Mouse (Mus musculus) right cerebral cortex, adult 2 months (tissue): Measurements from ENCODE around the gene Prmt7.

ENCODE experiments used
- DNase-seq, 2 experiments: peaks; one replicate each; pipeline ENCODE4 v3.0.0; 2021 to 2022; ENCODE audit warnings: low spot score in 2 of 2

Gene Prmt7

GRCm38 (mm10) chr8:106210821-106211345, at the start of gene Prmt7, which contains the start of gene Slc7a6os:
Gene Prmt7, plus strand, starts transcription at chr8:106210936.
Gene Slc7a6os, minus strand, starts transcription at chr8:106210935.
- DNase-seq, result peak; percentile 97 to 98

- DNase-seq, result no peak
Observed at GRCm38 (mm10) chr8:106163251-106163650, 47.5 kb upstream of the Prmt7 start.

- DNase-seq, result peak; percentile 89
Observed at GRCm38 (mm10) chr8:106165460-106165859, 45.3 kb upstream of the Prmt7 start.

GRCm38 (mm10) chr8:106168356-106169016, 42.2 kb upstream of the Prmt7 start, which contains the start of gene Slc7a6:
Gene Slc7a6, plus strand, starts transcription at chr8:106168857.
- DNase-seq, result peak; percentile 86 to 88

GRCm38 (mm10) chr8:106169017-106169933, 41.5 kb upstream of the Prmt7 start:
- peak; percentile 50 to 82 for DNase-seq

GRCm38 (mm10) chr8:106169934-106170480, 40.7 kb upstream of the Prmt7 start:
- DNase-seq, result no peak

GRCm38 (mm10) chr8:106173566-106173965, 37.2 kb upstream of the Prmt7 start:
- DNase-seq, result no peak

- DNase-seq, result no peak
Observed at GRCm38 (mm10) chr8:106176891-106177290, 33.8 kb upstream of the Prmt7 start.

GRCm38 (mm10) chr8:106177594-106177993, 33.1 kb upstream of the Prmt7 start:
- DNase-seq, result no peak

- DNase-seq, result no peak
Observed at GRCm38 (mm10) chr8:106178428-106178827, 32.3 kb upstream of the Prmt7 start.

- DNase-seq, result no peak
Observed at GRCm38 (mm10) chr8:106185628-106186270, 25.0 kb upstream of the Prmt7 start.

GRCm38 (mm10) chr8:106186394-106186793, 24.3 kb upstream of the Prmt7 start:
- no peak for DNase-seq

GRCm38 (mm10) chr8:106189162-106189561, 21.6 kb upstream of the Prmt7 start:
- no peak for DNase-seq

GRCm38 (mm10) chr8:106191639-106192038, 19.1 kb upstream of the Prmt7 start:
- DNase-seq, result no peak

GRCm38 (mm10) chr8:106193162-106193561, 17.6 kb upstream of the Prmt7 start:
- DNase-seq, result no peak

GRCm38 (mm10) chr8:106194062-106194461, 16.7 kb upstream of the Prmt7 start:
- DNase-seq, result no peak

GRCm38 (mm10) chr8:106198741-106199140, 12.0 kb upstream of the Prmt7 start:
- DNase-seq, result peak; percentile 23 to 41

GRCm38 (mm10) chr8:106199596-106199995, 11.1 kb upstream of the Prmt7 start:
- peak; percentile 26 to 31 for DNase-seq

- peak in 1 of 2 experiments; percentile 51 for DNase-seq
Observed at GRCm38 (mm10) chr8:106210035-106210731, 553 bp upstream of the Prmt7 start.

GRCm38 (mm10) chr8:106211421-106211820, 685 bp downstream of the Prmt7 start:
- DNase-seq, result no peak

GRCm38 (mm10) chr8:106213959-106214358, 3.2 kb downstream of the Prmt7 start:
- no peak for DNase-seq
